Mouse (Mus musculus): ENCODE measurements around the gene Adamts15. TPM values are rescaled to one million over a fixed set of nuclear protein-coding genes. Genes with fewer than 3 reads are reported as not detected.

Adamts15 gene
- total and polyA plus RNA-seq, 2 experiments = 0.35 to 0.37 TPM

DNA sequence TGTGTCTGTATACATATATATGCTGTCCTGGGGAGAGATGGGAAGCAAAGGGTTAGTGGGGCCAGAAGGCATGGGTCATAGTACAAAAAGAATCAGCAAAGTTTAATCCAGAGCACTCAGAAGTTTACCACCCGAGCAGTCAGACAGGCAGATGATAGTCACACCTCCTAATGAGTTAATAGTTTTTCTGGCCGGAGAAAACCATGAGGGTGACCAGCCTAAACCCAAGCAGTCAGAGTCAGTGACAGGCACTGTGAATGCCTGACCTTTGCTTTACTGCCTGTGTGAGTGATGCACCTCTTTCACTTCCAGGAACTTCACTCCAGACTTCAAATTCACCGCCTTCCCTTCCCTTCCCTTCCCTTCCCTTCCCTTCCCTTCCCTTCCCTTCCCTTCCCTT, 8.8 kb downstream of the Adamts15 start:
- H3K36me3 ChIP-seq (ENCODE audit: control insufficient read depth, insufficient read depth, low read length) = no peaks in the 10 kb centered on the region
- no peak overlapping the region for H3K27ac ChIP-seq (replicated peaks; ENCODE audit: insufficient read depth, low read depth, low read length)
- H3K4me1 ChIP-seq (ENCODE audit: control insufficient read depth, insufficient read depth, low read length) = peaks cover 10% of the 10 kb centered on the region
- 37% methylated on average over 3 of the region's 3 CpGs for WGBS
- TF ChIP-seq CTCF (IDR thresholded peaks at IDR 0.05; ENCODE audit: low read depth, low read length) = no peak
- no peak for TF ChIP-seq POLR2A (IDR thresholded peaks at IDR 0.05; ENCODE audit: extremely low read depth, insufficient read depth, low read length)
- H3K9ac ChIP-seq (ENCODE audit: low read depth, low read length) = no peak overlapping the region
- no peak for DNase-seq (ENCODE audit: extremely low read depth, low read depth, low spot score)
- H3K27me3 ChIP-seq (ENCODE audit: control insufficient read depth, insufficient read depth, low read length) = no peaks in the 10 kb centered on the region
- H3K79me2 ChIP-seq (ENCODE audit: control insufficient read depth, insufficient read depth, low read length) = no peaks in the 10 kb centered on the region
- no peak overlapping the region for H3K4me3 ChIP-seq (ENCODE audit: insufficient read depth, low read depth, low read length)

DNA sequence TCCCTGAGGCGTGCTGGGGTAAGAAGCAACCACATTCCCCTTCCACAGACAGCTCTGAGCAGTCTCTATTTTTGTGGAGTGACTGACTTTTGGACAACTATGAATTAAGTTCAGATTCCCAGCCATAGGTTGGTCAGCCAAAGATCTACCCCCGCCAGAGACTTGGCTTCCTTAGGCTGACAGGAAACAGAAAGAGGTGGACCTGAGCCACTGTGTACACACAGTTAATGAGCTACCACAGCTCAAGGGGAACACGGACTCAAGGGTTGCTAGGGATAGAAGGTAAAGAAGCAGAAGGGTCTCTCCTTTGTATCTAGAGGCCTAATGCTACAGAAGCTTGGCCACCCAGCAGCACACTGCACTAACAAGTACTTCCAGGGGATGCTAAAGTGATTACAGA, 10.1 kb downstream of the Adamts15 start:
- no peaks in the 10 kb centered on the region for H3K36me3 ChIP-seq (ENCODE audit: control insufficient read depth, insufficient read depth, low read length)
- no peak overlapping the region for H3K27ac ChIP-seq (replicated peaks; ENCODE audit: insufficient read depth, low read depth, low read length)
- peaks cover 11% of the 10 kb centered on the region for H3K4me1 ChIP-seq (ENCODE audit: control insufficient read depth, insufficient read depth, low read length)
- DNase-seq (ENCODE audit: extremely low read depth, low read depth, low spot score) = peak; percentile 69
- no peaks in the 10 kb centered on the region for H3K79me2 ChIP-seq (ENCODE audit: control insufficient read depth, insufficient read depth, low read length)
- no peaks in the 10 kb centered on the region for H3K27me3 ChIP-seq (ENCODE audit: control insufficient read depth, insufficient read depth, low read length)
- 28% methylated on average over 3 of the region's 3 CpGs for WGBS
- no peak overlapping the region for H3K4me3 ChIP-seq (ENCODE audit: insufficient read depth, low read depth, low read length)
- H3K9ac ChIP-seq (ENCODE audit: low read depth, low read length) = no peak overlapping the region
- TF ChIP-seq POLR2A (IDR thresholded peaks at IDR 0.05; ENCODE audit: extremely low read depth, insufficient read depth, low read length) (no peak), CTCF (IDR thresholded peaks at IDR 0.05; ENCODE audit: low read depth, low read length) (no peak)

DNA sequence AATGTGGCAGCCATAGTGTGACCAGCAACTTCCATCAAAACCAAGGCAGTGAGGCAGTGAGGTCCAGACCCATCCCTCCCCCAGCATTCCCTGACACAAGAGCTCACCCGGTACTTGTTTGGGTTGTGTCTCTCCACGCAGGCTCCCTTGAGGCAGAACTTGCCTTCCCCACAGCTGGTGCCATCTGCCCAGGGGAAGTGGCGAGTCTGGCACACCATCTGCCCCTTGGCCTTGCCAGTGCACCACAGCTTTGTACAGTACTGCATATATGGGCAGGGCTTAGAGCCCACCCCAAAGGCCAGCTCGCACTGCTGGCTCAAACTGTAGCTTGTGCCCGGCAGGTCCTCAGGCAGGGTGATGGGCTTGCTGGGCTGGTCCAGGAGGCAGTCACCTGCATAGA, 11.8 kb downstream of the Adamts15 start:
- H3K27me3 ChIP-seq (ENCODE audit: control insufficient read depth, insufficient read depth, low read length) = no peaks in the 10 kb centered on the region
- H3K4me1 ChIP-seq (ENCODE audit: control insufficient read depth, insufficient read depth, low read length) = peaks cover 17% of the 10 kb centered on the region
- no peaks in the 10 kb centered on the region for H3K79me2 ChIP-seq (ENCODE audit: control insufficient read depth, insufficient read depth, low read length)
- WGBS = 94% methylated on average over 5 of the region's 5 CpGs
- H3K27ac ChIP-seq (replicated peaks; ENCODE audit: insufficient read depth, low read depth, low read length) = no peak overlapping the region
- H3K9ac ChIP-seq (ENCODE audit: low read depth, low read length) = no peak overlapping the region
- H3K4me3 ChIP-seq (ENCODE audit: insufficient read depth, low read depth, low read length) = no peak overlapping the region
- H3K36me3 ChIP-seq (ENCODE audit: control insufficient read depth, insufficient read depth, low read length) = no peaks in the 10 kb centered on the region
- DNase-seq (ENCODE audit: extremely low read depth, low read depth, low spot score) = no peak
- no peak for TF ChIP-seq POLR2A (IDR thresholded peaks at IDR 0.05; ENCODE audit: extremely low read depth, insufficient read depth, low read length)
- no peak for TF ChIP-seq CTCF (IDR thresholded peaks at IDR 0.05; ENCODE audit: low read depth, low read length)

DNA sequence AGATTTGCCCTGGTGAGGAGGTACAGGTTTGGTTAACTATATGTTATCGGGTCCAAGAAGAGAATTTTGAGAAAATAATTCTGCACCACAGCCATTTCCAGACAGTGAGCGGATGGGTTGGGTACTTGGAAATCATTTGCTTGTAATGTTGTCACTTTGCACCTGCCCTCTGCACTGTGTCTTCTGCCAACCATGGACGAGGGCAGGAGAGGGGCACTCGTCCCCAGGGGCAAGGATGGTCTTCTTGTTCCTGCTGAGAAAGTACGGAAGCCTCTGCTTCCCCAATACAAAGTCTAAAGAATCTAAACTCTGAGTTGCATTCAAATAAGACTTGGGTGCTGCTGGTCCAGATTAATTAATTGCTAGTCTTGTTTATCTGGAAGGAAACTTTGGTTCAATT, 13.3 kb downstream of the Adamts15 start:
- no peak for DNase-seq (ENCODE audit: extremely low read depth, low read depth, low spot score)
- Histone ChIP-seq H3K4me1 (ENCODE audit: control insufficient read depth, insufficient read depth, low read length) (peaks cover 17% of the 10 kb centered on the region), H3K27ac (replicated peaks; ENCODE audit: insufficient read depth, low read depth, low read length) (no peak overlapping the region), H3K36me3 (ENCODE audit: control insufficient read depth, insufficient read depth, low read length) (no peaks in the 10 kb centered on the region), H3K27me3 (ENCODE audit: control insufficient read depth, insufficient read depth, low read length) (no peaks in the 10 kb centered on the region), H3K79me2 (ENCODE audit: control insufficient read depth, insufficient read depth, low read length) (no peaks in the 10 kb centered on the region), H3K9ac (ENCODE audit: low read depth, low read length) (no peak overlapping the region), H3K4me3 (ENCODE audit: insufficient read depth, low read depth, low read length) (no peak overlapping the region)
- 56% methylated on average over 5 of the region's 5 CpGs for whole genome bisulfite sequencing
- no peak for TF ChIP-seq CTCF (IDR thresholded peaks at IDR 0.05; ENCODE audit: low read depth, low read length)
- TF ChIP-seq POLR2A (IDR thresholded peaks at IDR 0.05; ENCODE audit: extremely low read depth, insufficient read depth, low read length) = no peak

DNA sequence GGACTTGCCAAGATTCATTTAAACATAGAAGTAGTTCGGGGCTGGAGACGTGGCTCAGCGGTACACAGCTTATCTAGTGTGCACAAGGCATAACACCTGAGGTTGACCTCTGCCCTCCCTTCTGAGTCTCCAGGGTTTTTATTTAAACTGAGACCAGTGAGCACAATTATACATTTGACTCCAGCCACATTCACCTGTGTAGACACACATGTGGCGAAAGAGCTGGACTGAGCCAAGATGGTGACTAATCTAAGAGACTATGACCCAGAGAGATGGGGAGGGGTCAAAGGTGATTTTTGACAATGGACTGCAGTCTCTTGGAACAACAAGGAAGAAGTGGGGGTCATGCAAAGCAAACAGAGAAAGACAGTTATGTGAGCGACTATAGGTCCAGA, 14.0 kb downstream of the Adamts15 start:
- TF ChIP-seq CTCF (IDR thresholded peaks at IDR 0.05; ENCODE audit: low read depth, low read length) = no peak
- no peak for TF ChIP-seq POLR2A (IDR thresholded peaks at IDR 0.05; ENCODE audit: extremely low read depth, insufficient read depth, low read length)
- Histone ChIP-seq H3K9ac (ENCODE audit: low read depth, low read length) (no peak overlapping the region), H3K36me3 (ENCODE audit: control insufficient read depth, insufficient read depth, low read length) (no peaks in the 10 kb centered on the region), H3K79me2 (ENCODE audit: control insufficient read depth, insufficient read depth, low read length) (no peaks in the 10 kb centered on the region), H3K4me3 (ENCODE audit: insufficient read depth, low read depth, low read length) (no peak overlapping the region), H3K4me1 (ENCODE audit: control insufficient read depth, insufficient read depth, low read length) (peaks cover 17% of the 10 kb centered on the region), H3K27ac (replicated peaks; ENCODE audit: insufficient read depth, low read depth, low read length) (no peak overlapping the region), H3K27me3 (ENCODE audit: control insufficient read depth, insufficient read depth, low read length) (no peaks in the 10 kb centered on the region)
- peak; percentile 82 for DNase-seq (ENCODE audit: extremely low read depth, low read depth, low spot score)
- WGBS = 10% methylated on average over 5 of the region's 5 CpGs

DNA sequence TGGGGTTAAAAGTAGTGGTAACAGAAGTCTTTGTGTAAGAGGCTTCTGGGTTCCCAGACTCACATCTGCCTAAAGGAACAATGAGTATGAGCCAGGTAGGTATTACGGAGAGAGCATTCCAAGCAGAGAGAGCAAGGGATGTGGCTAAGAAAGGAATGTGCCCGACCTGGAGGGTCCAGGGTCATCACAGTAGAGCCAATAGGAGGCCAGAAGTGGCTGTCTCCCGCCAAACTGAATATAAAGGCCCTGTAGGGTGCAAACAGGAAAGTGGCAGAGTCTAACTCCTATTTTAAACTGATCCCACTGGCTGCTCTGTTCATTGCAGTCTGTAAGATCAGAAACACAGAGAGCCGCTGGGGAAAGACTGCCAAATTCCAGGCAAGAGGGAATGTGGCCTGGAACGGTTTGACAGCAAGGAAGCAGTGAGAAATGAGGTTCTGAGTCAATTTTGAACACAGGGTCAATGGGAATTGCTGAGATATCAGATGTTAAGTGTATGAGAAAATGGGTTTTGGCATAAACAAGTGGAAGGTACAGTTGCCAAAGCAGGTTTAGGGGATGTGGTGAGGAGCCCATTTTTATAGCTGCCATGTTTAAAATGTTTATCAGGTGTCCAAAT, 14.5 kb downstream of the Adamts15 start:
- H3K4me1 ChIP-seq (ENCODE audit: control insufficient read depth, insufficient read depth, low read length) = peaks cover 17% of the 10 kb centered on the region
- H3K27ac ChIP-seq (replicated peaks; ENCODE audit: insufficient read depth, low read depth, low read length) = no peak overlapping the region
- no peak overlapping the region for H3K4me3 ChIP-seq (ENCODE audit: insufficient read depth, low read depth, low read length)
- DNase-seq (ENCODE audit: extremely low read depth, low read depth, low spot score) = peak; percentile 29
- no peaks in the 10 kb centered on the region for H3K79me2 ChIP-seq (ENCODE audit: control insufficient read depth, insufficient read depth, low read length)
- H3K36me3 ChIP-seq (ENCODE audit: control insufficient read depth, insufficient read depth, low read length) = no peaks in the 10 kb centered on the region
- TF ChIP-seq POLR2A (IDR thresholded peaks at IDR 0.05; ENCODE audit: extremely low read depth, insufficient read depth, low read length) (no peak), CTCF (IDR thresholded peaks at IDR 0.05; ENCODE audit: low read depth, low read length) (no peak)
- H3K9ac ChIP-seq (ENCODE audit: low read depth, low read length) = no peak overlapping the region
- no peaks in the 10 kb centered on the region for H3K27me3 ChIP-seq (ENCODE audit: control insufficient read depth, insufficient read depth, low read length)
- WGBS = 59% methylated on average over 5 of the region's 5 CpGs
